Mouse (Mus musculus) ES-E14 (cell line): ENCODE results near the gene E2f6. TPM values are rescaled to one million over a fixed set of nuclear protein-coding genes. Genes with fewer than 3 reads are reported as not detected.

ENCODE experiments used
- DNase-seq: peaks from one replicate; pipeline ENCODE4 v3.0.0-alpha.2; 2013; ENCODE audit warnings: low read depth, low spot score
- H3K27ac ChIP-seq: 2 replicates; pipeline ENCODE4 v1.5.1; 2012; ENCODE audit warnings: low read depth, mild to moderate bottlenecking, low read length, moderate library complexity, mixed read lengths; ENCODE audit not compliant: poor library complexity, insufficient read depth, severe bottlenecking
- H3K36me3 ChIP-seq: 2 replicates; pipeline ENCODE4 v1.6.1; 2012; ENCODE audit warnings: mild to moderate bottlenecking, low read length, moderate library complexity, mixed read lengths; ENCODE audit not compliant: control insufficient read depth, poor library complexity, insufficient read depth, severe bottlenecking
- H3K4me1 ChIP-seq, 2 experiments: fragments of 150-350 bp in 1 of 2; sonication (generic) in 1 of 2; 2 replicates each; pipeline ENCODE4 v1.6.1; 2012; ENCODE audit warnings: low read length in 2 of 2, mild to moderate bottlenecking in 1 of 2, mixed read lengths in 1 of 2; ENCODE audit not compliant: control insufficient read depth in 2 of 2, insufficient read depth in 2 of 2, poor library complexity in 1 of 2
- H3K4me3 ChIP-seq, 2 experiments: fragments of 150-350 bp in 1 of 2; sonication (generic) in 1 of 2; 2 replicates each; pipeline ENCODE4 v1.5.1; 2012; ENCODE audit warnings: low read length in 2 of 2, low read depth in 1 of 2, mild to moderate bottlenecking in 1 of 2, mixed read lengths in 1 of 2; ENCODE audit not compliant: insufficient read depth in 1 of 2, poor library complexity in 1 of 2, severe bottlenecking in 1 of 2
- H3K9ac ChIP-seq: 2 replicates; pipeline ENCODE4 v1.6.1; 2012; ENCODE audit warnings: low read depth, mild to moderate bottlenecking, low read length, mixed read lengths; ENCODE audit not compliant: poor library complexity, insufficient read depth, severe bottlenecking
- H3K9me3 ChIP-seq: fragments of 150-350 bp; sonication (generic); 2 replicates; pipeline ENCODE4 v1.6.1; 2012; ENCODE audit warnings: low read depth, mild to moderate bottlenecking, low read length; ENCODE audit not compliant: control insufficient read depth, insufficient read depth
- CHD2 ChIP-seq: IDR thresholded peaks from 2 replicates; pipeline ENCODE4 v1.6.1; 2014; ENCODE audit warnings: mild to moderate bottlenecking, low read depth, low read length, inconsistent platforms
- HCFC1 ChIP-seq: IDR thresholded peaks from 2 replicates; pipeline ENCODE4 v1.6.1; 2012; ENCODE audit warnings: low read length, inconsistent platforms, borderline replicate concordance; ENCODE audit not compliant: insufficient read depth
- MAFK ChIP-seq: IDR thresholded peaks from 2 replicates; pipeline ENCODE4 v1.6.1; 2014; ENCODE audit warnings: mild to moderate bottlenecking, low read depth, low read length, inconsistent platforms; ENCODE audit not compliant: insufficient read depth
- ZC3H11A ChIP-seq: IDR thresholded peaks from 2 replicates; pipeline ENCODE4 v1.6.1; 2012; ENCODE audit warnings: low read depth, mild to moderate bottlenecking, inconsistent platforms, low read length, borderline replicate concordance
- ZNF384 ChIP-seq: IDR thresholded peaks from 2 replicates; pipeline ENCODE4 v1.6.1; 2012; ENCODE audit warnings: low read depth, low read length, inconsistent platforms
- in situ Hi-C, 2 experiments: fragments of 600-800 bp; cut with MboI; formaldehyde crosslinking; loops; one replicate each; pipeline ENCODE4 v1.15.1; 2025; ENCODE audit warnings: low sequenced_read_pairs in 2 of 2, inconsistent platforms in 1 of 2; ENCODE audit not compliant: unreplicated experiment in 2 of 2
- total RNA-seq: library from RNA; depleted of rRNA; stranded (reverse); fragments of 300-350 nt; gene quantifications from 2 replicates; pipeline ENCODE4 v1.2.3, GENCODE M21; 2012

The E2f6 gene
- total RNA-seq, 1 experiment: 12.0 TPM

GRCm38 (mm10) chr12:16778523-16778922 lies 32.2 kb upstream of the E2f6 start:
- no peak overlapping the region for H3K4me3 ChIP-seq
- H3K4me1 ChIP-seq: 0 out of 4 replicates have a peak, but pooled peaks cover 0 to 3% of the 10 kb centered on the region in 2 experiments
- TF ChIP-seq CHD2 (no peak), ZC3H11A (no peak)
- no peak overlapping the region for H3K9ac ChIP-seq
- DNase-seq: no peak
- H3K9me3 ChIP-seq: no peaks in the 10 kb centered on the region
- in situ Hi-C loops: no loop called here
- H3K36me3 ChIP-seq: no peaks in the 10 kb centered on the region
- no peak overlapping the region for H3K27ac ChIP-seq

- H3K36me3 ChIP-seq: no peaks in the 10 kb centered on the region
- in situ Hi-C loops: no loop called here
- H3K4me1 ChIP-seq: 0 out of 4 replicates have a peak, but pooled peaks cover 0 to 3% of the 10 kb centered on the region in 2 experiments
- TF ChIP-seq ZC3H11A: no peak
- no peak for TF ChIP-seq CHD2
- no peak for TF ChIP-seq HCFC1
- no peak for TF ChIP-seq ZNF384
- TF ChIP-seq MAFK: no peak
- no peaks in the 10 kb centered on the region for H3K9me3 ChIP-seq
- H3K4me3 ChIP-seq: no peak overlapping the region
- H3K9ac ChIP-seq: no peak overlapping the region
- no peak overlapping the region for H3K27ac ChIP-seq
- DNase-seq: no peak
These were observed 31.6 kb upstream of the E2f6 start for GRCm38 (mm10) chr12:16779165-16779564.

- Histone ChIP-seq H3K9me3 (no peaks in the 10 kb centered on the region), H3K36me3 (no peaks in the 10 kb centered on the region), H3K9ac (no peak overlapping the region), H3K27ac (no peak overlapping the region), H3K4me1 (0 out of 4 replicates have a peak, but pooled peaks cover 0 to 3% of the 10 kb centered on the region in 2 experiments), H3K4me3 (no peak overlapping the region)
- DNase-seq: no peak
- no peak for TF ChIP-seq HCFC1
- no peak for TF ChIP-seq CHD2
- TF ChIP-seq ZC3H11A: no peak
- in situ Hi-C loops: no loop called here
These were observed 30.4 kb upstream of the E2f6 start for GRCm38 (mm10) chr12:16780320-16780719.

DNA sequence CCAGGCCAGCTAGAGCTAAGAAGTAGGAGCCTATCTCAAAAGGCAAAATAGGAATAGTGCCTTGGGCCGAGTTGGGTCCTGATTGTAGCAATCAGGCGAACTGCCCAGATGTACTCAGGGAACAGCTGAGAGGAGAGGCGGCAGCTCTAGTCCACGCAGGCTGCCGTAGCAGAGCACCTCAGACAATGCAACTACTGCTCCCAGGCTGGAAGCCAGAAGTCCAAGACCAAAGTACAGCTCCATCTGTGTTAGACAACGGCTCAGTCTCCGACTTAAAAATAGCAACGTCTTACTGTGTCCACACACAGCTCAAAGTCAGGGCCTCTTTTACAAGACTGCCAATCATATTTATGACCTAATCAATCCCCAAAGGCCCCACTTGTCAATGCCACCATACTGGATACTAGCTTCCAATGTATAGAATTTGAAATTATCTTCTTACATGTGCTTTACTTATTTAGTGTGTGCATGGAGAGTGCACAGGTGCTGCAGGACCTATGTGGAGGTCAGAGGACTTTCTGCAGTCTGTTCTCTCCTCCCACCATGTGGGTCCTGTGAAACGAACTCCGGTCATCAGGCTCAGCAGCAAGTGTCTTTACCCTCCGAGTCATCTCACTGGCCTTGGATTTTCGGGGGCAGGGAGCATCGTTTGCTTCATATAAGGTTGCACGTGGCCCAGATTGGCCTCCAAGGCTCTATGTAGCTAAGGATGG lies 29.6 kb upstream of the E2f6 start:
- no peak overlapping the region for H3K4me3 ChIP-seq
- no peak overlapping the region for H3K27ac ChIP-seq
- no peaks in the 10 kb centered on the region for H3K36me3 ChIP-seq
- H3K9ac ChIP-seq: no peak overlapping the region
- 0 out of 4 replicates have a peak, but pooled peaks cover 0 to 3% of the 10 kb centered on the region in 2 experiments for H3K4me1 ChIP-seq
- in situ Hi-C loops: no loop called here
- no peaks in the 10 kb centered on the region for H3K9me3 ChIP-seq
- DNase-seq: no peak
- no peak for TF ChIP-seq ZNF384
- TF ChIP-seq MAFK: no peak
- no peak for TF ChIP-seq ZC3H11A
- TF ChIP-seq CHD2: no peak

DNA sequence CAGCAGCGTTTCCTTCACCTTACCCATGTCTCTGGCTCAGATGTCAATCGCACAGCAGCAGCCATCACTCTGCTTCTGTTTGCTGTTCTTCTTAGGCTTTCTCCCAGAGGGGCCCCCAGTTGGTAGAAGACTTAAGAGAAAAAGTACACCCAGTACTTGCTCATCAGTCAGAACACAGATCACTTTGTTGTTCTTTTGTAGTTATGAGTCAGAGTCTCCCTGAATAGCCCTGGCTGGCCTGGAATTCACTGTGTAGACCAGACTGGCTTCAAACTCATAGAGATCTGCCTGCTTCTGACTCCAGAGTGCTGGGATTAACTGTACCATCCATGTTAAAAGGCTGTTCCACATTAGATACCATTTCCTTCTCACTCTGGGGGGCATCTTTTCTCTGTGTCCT lies 22.2 kb upstream of the E2f6 start:
- in situ Hi-C loops: no loop called here
- H3K27ac ChIP-seq: no peak overlapping the region
- H3K4me3 ChIP-seq: no peak overlapping the region
- no peaks in the 10 kb centered on the region for H3K9me3 ChIP-seq
- H3K4me1 ChIP-seq: peaks cover 0 to 2% of the 10 kb centered on the region in 2 experiments; a peak in 1 of 4 replicates
- no peaks in the 10 kb centered on the region for H3K36me3 ChIP-seq
- DNase-seq: no peak
- TF ChIP-seq CHD2: no peak
- no peak for TF ChIP-seq MAFK
- no peak for TF ChIP-seq ZNF384
- TF ChIP-seq ZC3H11A: no peak
- TF ChIP-seq HCFC1: no peak
- no peak overlapping the region for H3K9ac ChIP-seq
